Mouse (Mus musculus): ENCODE data around the gene Mrpl18. TPM values are rescaled to one million over a fixed set of nuclear protein-coding genes. Genes with fewer than 3 reads are reported as not detected.
"Not testable (repeated sequence)": the region's sequence is repeated elsewhere in the genome, so short reads cannot be mapped to it uniquely, and the experiment has no call there.

Gene Mrpl18
- total RNA-seq (2014; rRNA removed), result 45.7 and 56.9 TPM in 2 replicates
- 86.5 and 104 TPM in 2 replicates for polyA plus RNA-seq (2015; fragmentation: Nextera tagmentation; extraction: Ambion mirVana)

DNA sequence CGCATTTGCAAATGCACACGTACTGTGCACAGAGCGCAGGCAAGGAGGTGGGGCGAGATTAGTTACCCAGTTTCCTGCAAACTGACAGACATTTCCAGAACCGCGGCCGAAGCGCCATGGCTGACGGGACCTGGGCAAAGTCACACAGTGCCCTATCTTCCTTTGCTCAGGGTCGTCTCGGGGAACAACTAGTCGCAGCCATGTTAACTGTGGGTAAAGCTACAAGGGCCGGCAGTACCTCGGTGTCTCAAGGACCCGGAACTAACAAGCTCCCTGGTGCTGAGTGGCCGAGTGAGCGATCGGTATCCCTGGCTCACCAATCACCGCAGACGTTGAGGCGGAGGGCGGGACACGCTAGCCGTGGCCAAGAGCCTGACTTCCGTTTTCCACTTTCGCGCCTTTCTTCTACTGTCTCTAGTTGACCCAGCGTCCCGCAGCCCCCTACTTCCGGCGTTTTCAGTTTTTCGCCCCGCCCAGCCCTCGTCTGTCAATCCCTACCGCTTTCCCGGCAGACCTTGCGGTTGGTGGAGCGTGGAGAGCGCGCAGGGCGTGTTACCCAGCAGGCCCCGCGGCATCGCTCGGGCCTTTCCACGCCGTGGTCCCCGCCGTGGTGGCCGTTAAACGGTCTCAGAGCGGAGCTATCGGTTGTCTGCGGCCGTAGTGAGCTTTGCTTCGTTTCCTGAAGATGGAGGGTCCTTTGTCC lies at the start of gene Mrpl18:
Mrpl18 (minus strand) TSS at position 465 of the 703 bp plus-strand sequence.
- Histone ChIP-seq H3K27me3 (ENCODE audit: insufficient read depth, low read length) (no peaks in the 10 kb centered on the region), H3K9ac (peak within 1 kb of the TSS; percentile 99), H3K9me3 (ENCODE audit: low read length) (no peaks in the 10 kb centered on the region), H3K4me1 (ENCODE audit: insufficient read depth) (0 out of 2 replicates have a peak, but pooled peaks cover 4% of the 10 kb centered on the region), H3K27ac (ENCODE audit: low read depth, low read length) (peak within 1 kb of the TSS; percentile 91), H3K4me2 (ENCODE audit: low read depth) (peak within 1 kb of the TSS; percentile 62), H3K4me3 (ENCODE audit: low read depth, low read length) (peak within 1 kb of the TSS; percentile 70), H3K36me3 (ENCODE audit: insufficient read depth) (peaks cover 50% of the 10 kb centered on the region)
- TF ChIP-seq CTCF (IDR thresholded peaks at IDR 0.05; ENCODE audit: low read depth), result no peak
- 2% methylated on average over 56 of the region's 56 CpGs for WGBS
- peak; percentile 100 for DNase-seq
- peak; percentile 98 for ATAC-seq

- 86% methylated on average over 3 of the region's 3 CpGs for WGBS
Observed at GRCm38 (mm10) chr17:12963476-12963875, 47.3 kb upstream of the Mrpl18 start.

GRCm38 (mm10) chr17:12960331-12960873 lies 44.3 kb upstream of the Mrpl18 start, which contains the start of gene Acat2:
TSS of gene Acat2 (minus strand) at chr17:12960747.
- Histone ChIP-seq H3K36me3 (ENCODE audit: insufficient read depth) (peaks cover 16% of the 10 kb centered on the region; the same call in 1 of the 2 replicates), H3K9ac (peak within 1 kb of the TSS; percentile 58), H3K9me3 (ENCODE audit: low read length) (no peaks in the 10 kb centered on the region), H3K4me3 (ENCODE audit: low read depth, low read length) (peak within 1 kb of the TSS; percentile 64), H3K27ac (ENCODE audit: low read depth, low read length) (peak within 1 kb of the TSS; percentile 83), H3K4me2 (ENCODE audit: low read depth) (peak within 1 kb of the TSS; percentile 79), H3K27me3 (ENCODE audit: insufficient read depth, low read length) (no peaks in the 10 kb centered on the region), H3K4me1 (ENCODE audit: insufficient read depth) (peaks cover 16% of the 10 kb centered on the region)
- DNase-seq (peak; percentile 97), ATAC-seq (peak; percentile 99)
- WGBS, result under 1% methylated on average over 38 of the region's 42 CpGs
- TF ChIP-seq CTCF (IDR thresholded peaks at IDR 0.05; ENCODE audit: low read depth), result no peak

More at GRCm38 (mm10) chr17:12963476-12963875, 47.3 kb upstream of the Mrpl18 start:
- peaks cover 13% of the 10 kb centered on the region for H3K4me1 ChIP-seq (ENCODE audit: insufficient read depth)
- H3K27me3 ChIP-seq (ENCODE audit: insufficient read depth, low read length), result no peaks in the 10 kb centered on the region
- H3K4me2 ChIP-seq (ENCODE audit: low read depth), result no peak overlapping the region
- peaks cover 20% of the 10 kb centered on the region for H3K36me3 ChIP-seq (ENCODE audit: insufficient read depth)
- DNase-seq, result no peak
- no peak for TF ChIP-seq CTCF (IDR thresholded peaks at IDR 0.05; ENCODE audit: low read depth)
- ATAC-seq, result no peak
- H3K4me3 ChIP-seq (ENCODE audit: low read depth, low read length), result no peak overlapping the region
- no peak overlapping the region for H3K27ac ChIP-seq (ENCODE audit: low read depth, low read length)
- no peak overlapping the region for H3K9ac ChIP-seq
- H3K9me3 ChIP-seq (ENCODE audit: low read length), result no peaks in the 10 kb centered on the region

DNA sequence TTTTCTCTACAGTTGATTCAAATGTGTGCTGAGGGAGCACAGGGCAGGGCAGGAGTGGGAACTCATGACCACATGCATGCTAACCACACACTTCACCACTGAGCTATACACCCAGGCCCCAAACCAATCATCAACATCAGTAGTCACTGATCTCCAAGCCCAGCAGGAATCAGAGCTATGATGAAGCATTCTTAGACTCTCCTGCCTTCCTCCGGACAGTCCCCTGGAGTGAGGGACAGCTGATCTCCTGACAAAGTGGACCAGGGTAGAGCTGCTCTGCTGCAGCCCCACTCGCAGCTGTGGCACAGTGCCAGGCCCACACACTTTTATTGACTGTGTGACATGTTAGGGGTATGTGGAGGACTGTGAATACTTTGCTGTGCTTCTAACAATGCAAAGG lies 43.2 kb upstream of the Mrpl18 start:
- ATAC-seq; DNase-seq; H3K27me3 ChIP-seq (ENCODE audit: insufficient read depth, low read length); H3K9me3 ChIP-seq (ENCODE audit: low read length); H3K9ac ChIP-seq; H3K4me3 ChIP-seq (ENCODE audit: low read depth, low read length); H3K27ac ChIP-seq (ENCODE audit: low read depth, low read length): not testable (repeated sequence)
- peak overlapping the region; percentile 40 for H3K4me2 ChIP-seq (ENCODE audit: low read depth)
- H3K4me1 ChIP-seq (ENCODE audit: insufficient read depth), result peaks cover 16% of the 10 kb centered on the region
- 13% methylated on average over 1 of the region's 2 CpGs for WGBS
- H3K36me3 ChIP-seq (ENCODE audit: insufficient read depth), result peaks cover 16% of the 10 kb centered on the region; the same call in 1 of the 2 replicates

- H3K4me3 ChIP-seq (ENCODE audit: low read depth, low read length), result no peak overlapping the region
- ATAC-seq, result no peak
- no peak overlapping the region for H3K27ac ChIP-seq (ENCODE audit: low read depth, low read length)
- H3K27me3 ChIP-seq (ENCODE audit: insufficient read depth, low read length), result no peaks in the 10 kb centered on the region
- TF ChIP-seq CTCF (IDR thresholded peaks at IDR 0.05; ENCODE audit: low read depth), result no peak
- no peak overlapping the region for H3K4me2 ChIP-seq (ENCODE audit: low read depth)
- H3K9me3 ChIP-seq (ENCODE audit: low read length), result no peaks in the 10 kb centered on the region
- peaks cover 30% of the 10 kb centered on the region for H3K36me3 ChIP-seq (ENCODE audit: insufficient read depth)
- WGBS, result 87% methylated on average over 8 of the region's 8 CpGs
- peaks cover 16% of the 10 kb centered on the region for H3K4me1 ChIP-seq (ENCODE audit: insufficient read depth)
- no peak for DNase-seq
- no peak overlapping the region for H3K9ac ChIP-seq
Observed at GRCm38 (mm10) chr17:12956664-12957063, 40.5 kb upstream of the Mrpl18 start.

GRCm38 (mm10) chr17:12949669-12950068 lies 33.5 kb upstream of the Mrpl18 start:
- no peak for TF ChIP-seq CTCF (IDR thresholded peaks at IDR 0.05; ENCODE audit: low read depth)
- Histone ChIP-seq H3K27ac (ENCODE audit: low read depth, low read length) (no peak overlapping the region), H3K27me3 (ENCODE audit: insufficient read depth, low read length) (no peaks in the 10 kb centered on the region), H3K4me3 (ENCODE audit: low read depth, low read length) (no peak overlapping the region), H3K36me3 (ENCODE audit: insufficient read depth) (peaks cover 62% of the 10 kb centered on the region), H3K4me1 (ENCODE audit: insufficient read depth) (no peaks in the 10 kb centered on the region), H3K9ac (no peak overlapping the region), H3K9me3 (ENCODE audit: low read length) (no peaks in the 10 kb centered on the region), H3K4me2 (ENCODE audit: low read depth) (no peak overlapping the region)
- DNase-seq (no peak), ATAC-seq (no peak)
- 94% methylated on average over 5 of the region's 5 CpGs for WGBS

All from forebrain, postnatal 0 days (tissue).